Mouse (Mus musculus) kidney, embryonic 14.5 days (tissue): Measurements from ENCODE around the gene Itga5. TPM values are rescaled to one million over a fixed set of nuclear protein-coding genes. Genes with fewer than 3 reads are reported as not detected.

ENCODE experiments used
- ATAC-seq: fragments of 200-750 bp; cut with Nextera tagmentation; 2 replicates; pipeline ENCODE4 v1.8.0; 2017; ENCODE audit warnings: moderate number of reproducible peaks, mild to moderate bottlenecking, moderate TSS enrichment, moderate library complexity; ENCODE audit not compliant: low FRiP score, low TSS enrichment
- H3K27ac ChIP-seq: fragments of 300-500 bp; sonication (generic); 2 replicates; pipeline ENCODE4 v1.5.1; 2014; ENCODE audit warnings: low read depth, mild to moderate bottlenecking, low read length, moderate library complexity, mixed read lengths
- H3K27me3 ChIP-seq: fragments of 300-500 bp; sonication (generic); 2 replicates; pipeline ENCODE4 v1.6.1; 2014; ENCODE audit warnings: mild to moderate bottlenecking, low read length; ENCODE audit not compliant: control insufficient read depth, insufficient read depth
- H3K36me3 ChIP-seq: fragments of 300-500 bp; sonication (generic); 2 replicates; pipeline ENCODE4 v1.6.1; 2014; ENCODE audit warnings: low read length, mixed read lengths; ENCODE audit not compliant: control insufficient read depth, insufficient read depth
- H3K4me1 ChIP-seq: fragments of 300-500 bp; sonication (generic); 2 replicates; pipeline ENCODE4 v1.6.1; 2014; ENCODE audit warnings: low read length, mixed read lengths; ENCODE audit not compliant: control insufficient read depth, insufficient read depth
- H3K4me2 ChIP-seq: fragments of 300-500 bp; sonication (generic); replicated peaks from 2 replicates; pipeline ENCODE4 v1.6.1; 2014; ENCODE audit warnings: low read depth, mild to moderate bottlenecking, low read length
- H3K4me3 ChIP-seq: fragments of 300-500 bp; sonication (generic); 2 replicates; pipeline ENCODE4 v1.5.1; 2014; ENCODE audit warnings: mild to moderate bottlenecking, low read length
- H3K9ac ChIP-seq: fragments of 300-500 bp; sonication (generic); 2 replicates; pipeline ENCODE4 v1.6.1; 2014; ENCODE audit warnings: low read depth, mild to moderate bottlenecking, low read length, moderate library complexity
- H3K9me3 ChIP-seq: fragments of 300-500 bp; sonication (generic); 2 replicates; pipeline ENCODE4 v1.6.1; 2016; ENCODE audit warnings: low read length; ENCODE audit not compliant: control insufficient read depth
- WGBS: fragments of 180-500 bp; shearing (Covaris S2); extraction: QIAGEN DNeasy Blood & Tissue Kit; methylation state at CpG from one replicate; pipeline ENCODE4 v1.1.7; 2014; 5-methylcytosine and 5-hydroxymethylcytosine counted together
- polyA plus RNA-seq: library from polyadenylated mRNA; unstranded; fragments of >200 nt; fragmentation: Nextera tagmentation; extraction: Ambion mirVana; gene quantifications from 2 replicates; pipeline ENCODE4 v1.2.1, GENCODE M21; 2014

Itga5 gene
- polyA plus RNA-seq, 1 experiment from 2014 or later, result 37.4 TPM

- no peaks in the 10 kb centered on the region for H3K9me3 ChIP-seq
- H3K4me1 ChIP-seq, result peaks cover 10% of the 10 kb centered on the region
- H3K4me3 ChIP-seq, result peak overlapping the region; percentile 64
- WGBS, result 7% methylated on average over 27 of the region's 31 CpGs
- peaks cover 2% of the 10 kb centered on the region for H3K36me3 ChIP-seq
- H3K9ac ChIP-seq, result peak overlapping the region; percentile 42
- H3K4me2 ChIP-seq, result peak overlapping the region; percentile 92
- H3K27ac ChIP-seq, result no peak overlapping the region
- H3K27me3 ChIP-seq, result peaks cover 23% of the 10 kb centered on the region
- peak; percentile 16; the same call in 1 of the 2 replicates for ATAC-seq
Observed at GRCm38 (mm10) chr15:103339166-103339960, 27.2 kb downstream of the Itga5 start.

- Histone ChIP-seq H3K4me3 (peak overlapping the region; percentile 64; the same call in 1 of the 2 replicates), H3K36me3 (no peaks in the 10 kb centered on the region), H3K9ac (no peak overlapping the region), H3K27me3 (peaks cover 23% of the 10 kb centered on the region), H3K27ac (no peak overlapping the region), H3K4me2 (peak overlapping the region; percentile 92; the same call in 1 of the 2 replicates), H3K4me1 (peaks cover 15% of the 10 kb centered on the region), H3K9me3 (no peaks in the 10 kb centered on the region)
- WGBS, result 38% methylated on average over 4 of the region's 4 CpGs
- ATAC-seq, result peak; percentile 6; the same call in 1 of the 2 replicates
Observed at GRCm38 (mm10) chr15:103338829-103339165, 27.8 kb downstream of the Itga5 start.

GRCm38 (mm10) chr15:103336996-103337667 is 29.4 kb downstream of the Itga5 start:
- no peak overlapping the region for H3K9ac ChIP-seq
- no peaks in the 10 kb centered on the region for H3K36me3 ChIP-seq
- no peak overlapping the region for H3K4me3 ChIP-seq
- ATAC-seq, result no peak
- H3K9me3 ChIP-seq, result no peaks in the 10 kb centered on the region
- WGBS, result 19% methylated on average over 11 of the region's 11 CpGs
- H3K4me2 ChIP-seq, result no peak overlapping the region
- H3K27me3 ChIP-seq, result peaks cover 21% of the 10 kb centered on the region
- peaks cover 24% of the 10 kb centered on the region for H3K4me1 ChIP-seq
- no peak overlapping the region for H3K27ac ChIP-seq

- 31% methylated on average over 7 of the region's 7 CpGs for WGBS
- no peak for ATAC-seq
- Histone ChIP-seq H3K9me3 (no peaks in the 10 kb centered on the region), H3K4me3 (no peak overlapping the region), H3K27ac (no peak overlapping the region), H3K9ac (no peak overlapping the region), H3K4me2 (no peak overlapping the region), H3K4me1 (peaks cover 24% of the 10 kb centered on the region; the same call in 1 of the 2 replicates), H3K27me3 (peaks cover 11% of the 10 kb centered on the region; the same call in 1 of the 2 replicates), H3K36me3 (no peaks in the 10 kb centered on the region)
Observed at GRCm38 (mm10) chr15:103335488-103336235, 30.9 kb downstream of the Itga5 start.

GRCm38 (mm10) chr15:103335040-103335439 is 31.5 kb downstream of the Itga5 start:
- Histone ChIP-seq H3K36me3 (no peaks in the 10 kb centered on the region), H3K4me1 (peaks cover 24% of the 10 kb centered on the region; the same call in 1 of the 2 replicates), H3K27ac (no peak overlapping the region), H3K4me3 (no peak overlapping the region), H3K9ac (no peak overlapping the region), H3K9me3 (no peaks in the 10 kb centered on the region), H3K27me3 (peaks cover 11% of the 10 kb centered on the region; the same call in 1 of the 2 replicates), H3K4me2 (no peak overlapping the region)
- ATAC-seq, result no peak
- WGBS, result 46% methylated on average over 3 of the region's 3 CpGs

GRCm38 (mm10) chr15:103334194-103334593 is 32.4 kb downstream of the Itga5 start:
- ATAC-seq, result peak; percentile 7; the same call in 1 of the 2 replicates
- H3K9ac ChIP-seq, result no peak overlapping the region

GRCm38 (mm10) chr15:103333738-103334137 is 32.8 kb downstream of the Itga5 start:
- Histone ChIP-seq H3K9me3 (no peaks in the 10 kb centered on the region), H3K27ac (no peak overlapping the region), H3K4me1 (peaks cover 15% of the 10 kb centered on the region; the same call in 1 of the 2 replicates), H3K27me3 (peaks cover under 1% of the 10 kb centered on the region; the same call in 1 of the 2 replicates), H3K4me2 (no peak overlapping the region), H3K4me3 (no peak overlapping the region), H3K9ac (0 out of 2 replicates have a peak overlapping the region, but pooled peaks have one; percentile 18), H3K36me3 (no peaks in the 10 kb centered on the region)
- no peak for ATAC-seq
- 54% methylated on average over 5 of the region's 5 CpGs for WGBS

More at GRCm38 (mm10) chr15:103334194-103334593, 32.4 kb downstream of the Itga5 start:
- Histone ChIP-seq H3K27me3 (peaks cover 5% of the 10 kb centered on the region; the same call in 1 of the 2 replicates), H3K9me3 (no peaks in the 10 kb centered on the region), H3K4me2 (no peak overlapping the region), H3K4me1 (peaks cover 15% of the 10 kb centered on the region; the same call in 1 of the 2 replicates), H3K27ac (no peak overlapping the region), H3K4me3 (no peak overlapping the region), H3K36me3 (no peaks in the 10 kb centered on the region)
- 12% methylated on average over 2 of the region's 2 CpGs for WGBS

GRCm38 (mm10) chr15:103333081-103333615 is 33.4 kb downstream of the Itga5 start:
- Histone ChIP-seq H3K36me3 (no peaks in the 10 kb centered on the region), H3K9me3 (no peaks in the 10 kb centered on the region), H3K4me2 (no peak overlapping the region), H3K9ac (peak overlapping the region; percentile 18; the same call in 1 of the 2 replicates), H3K27ac (no peak overlapping the region), H3K27me3 (no peaks in the 10 kb centered on the region), H3K4me3 (no peak overlapping the region), H3K4me1 (peaks cover 15% of the 10 kb centered on the region; the same call in 1 of the 2 replicates)
- WGBS, result 62% methylated on average over 5 of the region's 5 CpGs
- ATAC-seq, result no peak
